Mouse (Mus musculus) cerebellum, adult 2 months (tissue): ENCODE measurements at regions not wholly inside any gene's neighbourhood (a gene's known extent, or its start where the extent isn't known, plus 50 kb on each side); places are given as distances from the start of the nearest gene placed in this dataset.

Experiments
- CTCF ChIP-seq: fragments of 200-500 bp; IDR thresholded peaks from 2 replicates; pipeline ENCODE4 v1.5.1; 2011; ENCODE audit warnings: low read depth, mild to moderate bottlenecking, control low read depth, low read length, moderate library complexity, borderline replicate concordance; ENCODE audit not compliant: insufficient read depth
- POLR2A ChIP-seq: fragments of 200-500 bp; IDR thresholded peaks from 2 replicates; pipeline ENCODE4 v1.6.1; 2011; ENCODE audit warnings: low read length, control low read depth, borderline replicate concordance; ENCODE audit not compliant: insufficient read depth

GRCm38 (mm10) chr2:168357815-168358214, 76.3 kb upstream of the Kcng1 start:
- TF ChIP-seq CTCF (no peak), POLR2A (no peak)
